Mouse (Mus musculus) lung, embryonic 15.5 days (tissue): ENCODE data around the gene Limch1. TPM values are rescaled to one million over a fixed set of nuclear protein-coding genes. Genes with fewer than 3 reads are reported as not detected.

Source experiments
- ATAC-seq: fragments of 200-750 bp; cut with Nextera tagmentation; 2 replicates; pipeline ENCODE4 v1.8.0; 2017; ENCODE audit warnings: moderate number of reproducible peaks, borderline replicate concordance; ENCODE audit not compliant: low FRiP score, low TSS enrichment; ENCODE audit errors: extremely low read depth
- H3K27ac ChIP-seq: fragments of 300-500 bp; sonication (generic); 2 replicates; pipeline ENCODE4 v1.5.1; 2015; ENCODE audit warnings: moderate library complexity, mild to moderate bottlenecking, inconsistent platforms
- H3K27me3 ChIP-seq: fragments of 300-500 bp; sonication (generic); 2 replicates; pipeline ENCODE4 v1.6.1; 2015; ENCODE audit warnings: inconsistent platforms
- H3K36me3 ChIP-seq: fragments of 300-500 bp; sonication (generic); 2 replicates; pipeline ENCODE4 v1.6.1; 2015; ENCODE audit warnings: inconsistent platforms
- H3K4me1 ChIP-seq: fragments of 300-500 bp; sonication (generic); 2 replicates; pipeline ENCODE4 v1.6.1; 2015; ENCODE audit warnings: inconsistent platforms
- H3K4me2 ChIP-seq: fragments of 300-500 bp; sonication (generic); 2 replicates; pipeline ENCODE4 v1.6.1; 2015; ENCODE audit warnings: inconsistent platforms, mild to moderate bottlenecking, moderate library complexity
- H3K4me3 ChIP-seq: fragments of 300-500 bp; sonication (generic); 2 replicates; pipeline ENCODE4 v1.5.1; 2015; ENCODE audit warnings: mild to moderate bottlenecking, inconsistent platforms
- H3K9ac ChIP-seq: fragments of 300-500 bp; sonication (generic); 2 replicates; pipeline ENCODE4 v1.6.1; 2015; ENCODE audit warnings: inconsistent platforms
- H3K9me3 ChIP-seq: fragments of 300-500 bp; sonication (generic); 2 replicates; pipeline ENCODE4 v1.6.1; 2016; ENCODE audit warnings: inconsistent platforms
- WGBS: fragments of 180-500 bp; shearing (Covaris S2); methylation state at CpG from one replicate; pipeline ENCODE4 v1.1.7; 2015; 5-methylcytosine and 5-hydroxymethylcytosine counted together
- polyA plus RNA-seq: library from polyadenylated mRNA; unstranded; fragments of >200 nt; fragmentation: Nextera tagmentation; extraction: Ambion mirVana; gene quantifications from 2 replicates; pipeline ENCODE4 v1.2.1, GENCODE M21; 2015

The Limch1 gene
- polyA plus RNA-seq, 1 experiment from 2014 or later, result 77.2 TPM

DNA sequence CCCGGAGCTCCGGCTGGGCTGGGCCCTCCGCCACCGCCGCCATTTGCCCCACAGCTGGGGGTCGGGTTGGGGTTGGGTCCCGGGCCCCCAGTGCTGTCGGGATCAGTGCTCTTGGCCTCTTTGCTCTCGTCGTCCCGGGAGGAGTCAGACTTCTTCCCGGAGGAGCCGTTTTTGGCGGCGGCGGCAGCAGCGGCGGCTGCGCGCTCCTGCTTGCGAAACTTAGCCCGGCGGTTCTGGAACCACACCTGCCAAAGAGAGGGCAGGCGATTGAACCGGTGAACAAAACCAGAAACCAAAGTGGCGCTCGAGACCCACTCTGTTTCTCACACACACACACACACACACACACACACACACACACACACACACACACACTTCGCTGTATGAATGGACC is 350.7 kb downstream of the Limch1 start:
- WGBS, result under 1% methylated on average over 28 of the region's 28 CpGs
- Histone ChIP-seq H3K4me1 (peaks cover 10% of the 10 kb centered on the region), H3K9me3 (no peaks in the 10 kb centered on the region), H3K9ac (no peak overlapping the region), H3K4me3 (peak overlapping the region; percentile 30), H3K36me3 (no peaks in the 10 kb centered on the region), H3K27ac (no peak overlapping the region), H3K27me3 (peaks cover 97% of the 10 kb centered on the region), H3K4me2 (peak overlapping the region; percentile 53)
- no peak for ATAC-seq

DNA sequence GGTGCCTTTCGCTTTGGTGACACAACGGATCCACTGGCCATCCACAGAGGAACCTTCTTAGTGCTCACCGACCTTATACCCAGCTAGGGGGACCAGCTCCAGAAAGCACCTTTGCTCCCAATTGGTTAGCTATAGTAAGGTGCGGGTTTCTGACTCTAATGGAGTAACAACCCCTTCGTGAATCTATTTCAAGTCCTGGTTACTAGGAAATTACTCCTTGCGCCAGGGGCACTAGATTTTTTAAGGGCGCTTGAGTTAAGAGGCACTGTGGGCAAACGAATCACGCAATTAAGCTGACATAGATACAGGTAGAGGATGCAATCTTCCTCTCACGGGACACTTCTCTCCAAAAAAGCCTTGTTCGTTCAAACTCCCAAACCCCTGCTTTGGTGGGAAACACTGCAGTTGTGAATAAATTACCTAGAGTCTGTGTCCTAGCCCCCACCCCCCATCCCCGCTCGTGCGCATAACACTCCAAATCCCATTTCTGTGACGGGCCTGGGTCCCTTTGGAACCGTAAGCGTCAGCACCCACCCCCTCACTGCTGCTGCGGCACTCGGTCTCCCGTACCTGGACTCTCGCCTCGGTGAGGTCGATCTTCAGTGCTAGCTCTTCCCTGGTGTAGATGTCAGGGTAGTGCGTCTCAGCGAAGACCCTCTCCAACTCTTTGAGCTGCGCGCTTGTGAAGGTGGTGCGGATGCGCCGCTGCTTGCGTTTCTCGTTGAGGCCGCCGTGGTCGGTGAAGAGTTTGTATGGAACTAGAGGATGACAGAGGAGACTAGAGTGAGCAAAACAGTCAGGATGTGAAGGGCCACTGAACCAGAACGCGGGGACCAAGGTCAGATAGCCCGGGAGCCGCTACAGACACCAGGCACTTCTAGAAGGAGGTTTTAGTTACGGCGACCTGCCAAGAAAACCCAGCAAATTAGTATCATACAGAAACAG is 351.8 kb downstream of the Limch1 start:
- H3K36me3 ChIP-seq, result no peaks in the 10 kb centered on the region
- H3K9ac ChIP-seq, result no peak overlapping the region
- no peak overlapping the region for H3K4me2 ChIP-seq
- ATAC-seq, result no peak
- peaks cover 97% of the 10 kb centered on the region for H3K27me3 ChIP-seq
- H3K9me3 ChIP-seq, result no peaks in the 10 kb centered on the region
- H3K27ac ChIP-seq, result no peak overlapping the region
- WGBS, result 2% methylated on average over 41 of the region's 41 CpGs
- H3K4me3 ChIP-seq, result no peak overlapping the region
- H3K4me1 ChIP-seq, result peaks cover 10% of the 10 kb centered on the region

DNA sequence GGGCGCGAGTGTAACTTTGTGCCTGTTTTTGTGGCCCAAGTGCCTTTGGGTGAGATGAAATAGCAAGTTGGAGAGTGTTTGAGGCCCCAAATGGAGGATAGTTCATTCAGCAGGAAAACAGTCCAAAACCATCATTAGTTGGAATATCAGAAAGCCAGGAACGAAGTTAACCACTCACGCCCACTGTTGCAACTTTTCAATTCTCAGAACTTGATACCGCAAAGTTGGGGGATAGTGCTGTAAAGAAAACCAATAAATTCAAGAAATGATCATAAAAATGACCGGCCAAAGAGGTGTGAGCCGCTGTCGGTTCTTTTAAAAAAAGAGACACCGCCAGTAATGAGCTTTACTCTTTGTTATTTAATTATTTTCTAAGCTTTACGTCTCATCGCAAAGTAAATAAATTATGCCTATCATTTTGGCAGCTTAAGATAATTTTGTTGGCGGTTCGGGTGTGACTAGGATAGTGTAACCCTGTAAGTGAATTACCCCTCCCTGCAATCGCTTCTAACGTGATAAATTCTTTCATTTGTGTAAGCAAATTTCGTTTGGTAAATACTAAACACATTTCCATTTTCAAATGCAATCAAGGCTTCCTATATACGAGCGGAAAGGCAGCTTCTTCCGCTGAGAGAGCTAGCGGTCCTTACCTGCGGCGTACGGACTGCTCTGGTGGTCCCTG is 352.6 kb downstream of the Limch1 start:
- Histone ChIP-seq H3K27me3 (peaks cover 97% of the 10 kb centered on the region), H3K9ac (no peak overlapping the region), H3K4me2 (no peak overlapping the region), H3K27ac (no peak overlapping the region), H3K4me1 (peaks cover 10% of the 10 kb centered on the region), H3K9me3 (no peaks in the 10 kb centered on the region), H3K36me3 (no peaks in the 10 kb centered on the region), H3K4me3 (no peak overlapping the region)
- ATAC-seq, result no peak
- WGBS, result 2% methylated on average over 23 of the region's 23 CpGs

DNA sequence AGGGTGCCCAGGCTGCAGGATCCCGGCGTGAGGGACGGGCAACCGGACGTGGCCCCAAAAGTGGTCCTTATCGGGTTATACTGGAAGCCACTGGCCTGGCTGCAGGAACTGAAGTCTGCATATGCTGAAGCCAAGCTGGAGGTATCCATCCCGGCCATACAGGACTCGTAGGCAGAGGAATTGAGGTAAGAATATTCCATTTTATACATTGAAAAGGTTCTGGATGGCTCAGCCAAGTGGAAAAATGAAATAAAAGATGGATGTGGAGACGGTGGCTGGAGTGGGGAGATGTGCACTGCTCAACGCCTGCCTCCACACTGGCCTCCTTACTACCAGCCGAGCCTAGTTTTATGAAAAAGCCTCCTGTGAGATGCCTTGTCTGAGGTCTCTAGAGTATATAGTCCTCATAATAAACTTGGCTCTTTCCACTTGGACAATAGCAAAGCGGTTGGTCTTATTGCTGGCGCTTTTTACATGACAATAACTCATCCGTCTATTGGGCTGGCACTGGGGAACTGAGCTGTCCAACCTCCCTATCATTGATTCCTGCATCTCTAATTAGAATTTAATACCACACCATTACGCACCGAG is 353.2 kb downstream of the Limch1 start, which contains the start of gene Phox2b:
TSS of gene Phox2b (minus strand) at position 569 of the 591 bp plus-strand sequence.
- Histone ChIP-seq H3K9me3 (no peaks in the 10 kb centered on the region), H3K4me1 (peaks cover 10% of the 10 kb centered on the region), H3K4me2 (no peak within 1 kb of the TSS), H3K27me3 (peaks cover 97% of the 10 kb centered on the region), H3K27ac (no peak within 1 kb of the TSS), H3K9ac (no peak within 1 kb of the TSS), H3K36me3 (no peaks in the 10 kb centered on the region), H3K4me3 (no peak within 1 kb of the TSS)
- WGBS, result 2% methylated on average over 16 of the region's 16 CpGs
- ATAC-seq, result no peak

DNA sequence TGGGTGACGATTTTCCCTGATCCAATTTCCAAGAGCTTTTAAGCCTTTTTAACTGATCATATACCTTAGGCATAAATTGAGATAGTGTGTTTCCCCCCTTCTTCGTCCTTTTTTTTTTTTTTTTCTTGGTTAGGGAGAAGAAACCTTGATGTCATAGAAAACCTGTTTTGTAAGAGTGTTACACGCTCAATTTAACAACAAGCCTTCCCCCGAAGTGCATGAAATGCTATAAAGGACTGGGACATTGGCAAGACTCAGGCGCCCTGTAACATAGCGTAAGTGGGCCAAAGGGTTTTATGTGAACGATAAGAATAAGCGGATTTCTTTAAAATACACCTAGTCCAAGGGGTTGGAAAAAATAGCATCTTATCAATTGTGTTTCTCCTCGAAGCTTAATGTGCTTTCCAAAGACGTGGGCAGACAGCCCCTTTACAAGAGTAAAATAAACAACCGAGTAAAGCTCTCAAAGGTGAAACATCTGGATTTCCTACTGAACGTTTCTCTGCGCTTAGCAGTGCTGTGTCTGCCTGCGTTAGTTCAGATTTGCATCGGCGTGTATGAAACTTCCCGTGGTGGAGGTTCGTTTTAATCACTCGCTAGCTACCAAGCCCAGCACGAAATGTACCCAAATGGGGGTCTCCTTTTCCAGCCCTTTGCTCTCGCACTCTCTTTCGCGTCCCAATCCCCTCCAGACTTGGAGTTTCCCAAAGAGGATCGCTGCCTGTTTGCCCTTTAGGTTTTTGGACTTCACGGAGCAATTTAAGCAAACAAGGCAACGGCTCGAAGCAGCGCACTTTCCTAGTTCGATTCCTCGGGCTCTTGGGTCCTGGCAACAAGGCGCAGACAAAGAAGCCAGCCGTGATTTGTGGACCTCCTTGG is 354.0 kb downstream of the Limch1 start:
- WGBS, result 2% methylated on average over 32 of the region's 32 CpGs
- no peak overlapping the region for H3K27ac ChIP-seq
- no peaks in the 10 kb centered on the region for H3K9me3 ChIP-seq
- peaks cover 99% of the 10 kb centered on the region for H3K27me3 ChIP-seq
- peaks cover 10% of the 10 kb centered on the region for H3K4me1 ChIP-seq
- no peak overlapping the region for H3K4me3 ChIP-seq
- ATAC-seq, result no peak
- no peak overlapping the region for H3K9ac ChIP-seq
- H3K36me3 ChIP-seq, result no peaks in the 10 kb centered on the region
- H3K4me2 ChIP-seq, result no peak overlapping the region

DNA sequence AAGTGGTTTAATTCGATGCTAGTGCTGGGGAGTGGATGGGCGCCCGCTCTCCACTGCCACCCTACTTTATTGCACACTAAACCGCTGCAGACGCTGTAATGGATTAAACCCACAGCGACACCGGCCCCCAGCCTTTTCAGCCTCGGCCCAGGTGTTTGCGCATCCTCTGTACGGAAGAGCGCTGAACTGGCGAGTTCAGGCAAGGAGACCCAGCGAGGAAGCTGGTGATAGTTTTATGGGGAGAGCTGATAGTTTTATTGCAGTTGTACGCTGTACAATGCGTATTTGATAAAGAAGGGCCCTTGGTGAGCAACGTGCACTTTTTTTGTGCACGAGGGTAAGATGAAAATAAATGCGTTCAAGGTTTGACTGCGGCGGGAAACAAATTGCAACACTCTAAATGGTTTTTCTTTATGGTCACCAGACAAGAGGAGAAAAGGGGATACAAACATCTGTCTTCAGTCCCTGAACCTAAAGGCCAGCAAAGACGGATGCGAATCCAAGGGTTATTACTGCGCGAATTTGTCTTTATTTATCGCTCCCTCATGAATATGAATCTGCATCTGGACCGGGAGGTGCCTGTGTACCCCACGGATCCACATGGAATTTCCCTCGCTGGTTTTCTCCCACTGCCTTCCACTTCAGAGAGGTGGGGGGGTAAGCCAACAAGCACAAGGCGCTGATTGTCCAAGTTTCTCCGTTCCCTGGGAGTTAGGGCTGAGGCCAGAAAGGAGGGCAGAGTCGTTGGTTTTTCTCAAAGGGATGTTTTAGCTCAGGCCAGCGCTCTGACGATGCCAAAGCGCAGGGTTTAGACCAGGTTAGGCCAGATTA is 355.2 kb downstream of the Limch1 start:
- H3K9ac ChIP-seq, result no peak overlapping the region
- no peak for ATAC-seq
- H3K4me1 ChIP-seq, result peaks cover 7% of the 10 kb centered on the region
- no peak overlapping the region for H3K27ac ChIP-seq
- peaks cover 99% of the 10 kb centered on the region for H3K27me3 ChIP-seq
- WGBS, result 3% methylated on average over 34 of the region's 34 CpGs
- no peak overlapping the region for H3K4me3 ChIP-seq
- H3K9me3 ChIP-seq, result no peaks in the 10 kb centered on the region
- no peaks in the 10 kb centered on the region for H3K36me3 ChIP-seq
- H3K4me2 ChIP-seq, result no peak overlapping the region

DNA sequence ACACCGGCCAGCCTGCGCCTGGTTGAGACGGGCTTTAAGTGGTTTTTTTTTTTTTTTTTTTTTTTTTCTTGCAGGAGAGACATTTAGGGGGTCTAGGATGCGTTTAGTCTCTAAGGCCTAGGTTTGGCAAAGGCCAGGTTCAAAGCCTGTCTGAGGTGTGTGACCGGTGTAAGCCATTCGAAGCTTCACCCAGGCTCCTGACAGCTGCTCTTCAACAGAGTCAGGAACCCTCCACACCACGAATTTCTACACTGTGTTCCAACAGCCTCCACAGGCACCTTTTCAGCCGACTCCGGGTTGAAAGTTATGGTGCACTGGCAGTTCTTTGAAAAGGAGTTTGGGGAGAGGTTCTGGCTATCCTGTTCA is 355.8 kb downstream of the Limch1 start:
- Histone ChIP-seq H3K27me3 (peaks cover 99% of the 10 kb centered on the region), H3K4me3 (no peak overlapping the region), H3K36me3 (no peaks in the 10 kb centered on the region), H3K9me3 (no peaks in the 10 kb centered on the region), H3K27ac (no peak overlapping the region), H3K9ac (no peak overlapping the region), H3K4me1 (peaks cover 1% of the 10 kb centered on the region), H3K4me2 (no peak overlapping the region)
- 3% methylated on average over 9 of the region's 9 CpGs for WGBS
- no peak for ATAC-seq

DNA sequence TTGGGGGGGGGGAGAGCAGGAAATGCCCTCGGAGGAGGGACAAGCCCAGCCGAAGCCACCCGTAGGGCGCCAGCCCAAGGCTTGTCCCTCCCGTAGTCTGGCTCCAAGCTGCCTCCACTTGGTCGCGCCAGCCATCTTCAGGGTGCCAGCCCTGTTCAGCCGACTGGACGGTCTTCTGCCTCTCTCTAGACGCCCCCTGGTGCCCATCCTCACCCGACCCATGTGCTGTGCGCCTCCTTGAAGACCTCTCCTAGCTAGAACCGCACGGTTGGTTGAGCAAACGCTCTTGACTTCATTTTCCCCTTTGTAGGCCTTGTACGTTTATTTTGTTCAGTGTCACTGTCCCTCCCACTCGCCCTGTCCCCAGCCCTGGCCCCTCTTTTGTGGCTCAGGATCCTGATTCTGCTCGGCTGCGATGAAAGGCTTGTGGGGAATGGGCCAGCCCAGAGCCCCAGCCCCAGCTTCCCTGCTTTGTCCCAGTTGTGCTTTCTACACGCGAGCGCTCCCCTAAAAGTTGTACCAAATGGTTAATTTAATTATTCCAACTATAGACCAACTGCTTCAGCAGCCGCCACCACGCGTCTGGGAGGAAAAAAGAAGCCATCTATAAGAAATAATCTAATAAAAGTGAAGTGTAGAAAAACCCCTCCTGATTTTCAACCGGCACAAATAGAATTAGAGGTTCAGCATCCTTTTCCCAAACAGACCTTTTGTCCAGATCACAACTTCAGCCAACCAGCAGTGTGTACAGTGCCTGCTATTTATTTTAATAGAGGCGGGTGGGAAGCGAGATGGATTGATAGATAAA is 356.4 kb downstream of the Limch1 start:
- Histone ChIP-seq H3K9ac (no peak overlapping the region), H3K36me3 (no peaks in the 10 kb centered on the region), H3K27me3 (peaks cover 99% of the 10 kb centered on the region), H3K4me2 (no peak overlapping the region), H3K27ac (no peak overlapping the region), H3K9me3 (no peaks in the 10 kb centered on the region), H3K4me1 (no peaks in the 10 kb centered on the region), H3K4me3 (no peak overlapping the region)
- WGBS, result 2% methylated on average over 28 of the region's 28 CpGs
- no peak; the same call in 1 of the 2 replicates for ATAC-seq

DNA sequence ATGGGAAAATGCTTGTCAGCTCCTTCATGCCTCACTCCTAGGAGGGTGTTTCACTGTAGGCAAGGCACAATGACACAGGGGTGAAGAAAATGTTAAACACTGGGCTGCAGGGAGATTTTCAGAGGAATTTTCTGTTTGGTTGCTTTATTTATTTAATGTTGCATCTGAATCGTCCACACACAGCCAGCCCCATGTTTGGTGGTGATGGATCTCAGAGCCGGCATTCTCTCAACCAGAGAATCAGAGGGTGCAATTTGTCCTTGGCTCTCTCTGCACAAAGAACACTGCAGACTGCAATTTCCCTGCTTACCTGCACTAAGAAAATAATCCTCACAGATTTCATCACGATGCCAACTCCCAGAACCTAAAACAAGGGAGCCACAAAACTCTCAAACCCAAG is 357.4 kb downstream of the Limch1 start:
- H3K4me2 ChIP-seq, result no peak overlapping the region
- no peaks in the 10 kb centered on the region for H3K4me1 ChIP-seq
- no peak overlapping the region for H3K9ac ChIP-seq
- peaks cover 94% of the 10 kb centered on the region for H3K27me3 ChIP-seq
- H3K4me3 ChIP-seq, result no peak overlapping the region
- WGBS, result 10% methylated on average over 3 of the region's 3 CpGs
- ATAC-seq, result no peak
- no peak overlapping the region for H3K27ac ChIP-seq
- H3K9me3 ChIP-seq, result no peaks in the 10 kb centered on the region
- H3K36me3 ChIP-seq, result no peaks in the 10 kb centered on the region

DNA sequence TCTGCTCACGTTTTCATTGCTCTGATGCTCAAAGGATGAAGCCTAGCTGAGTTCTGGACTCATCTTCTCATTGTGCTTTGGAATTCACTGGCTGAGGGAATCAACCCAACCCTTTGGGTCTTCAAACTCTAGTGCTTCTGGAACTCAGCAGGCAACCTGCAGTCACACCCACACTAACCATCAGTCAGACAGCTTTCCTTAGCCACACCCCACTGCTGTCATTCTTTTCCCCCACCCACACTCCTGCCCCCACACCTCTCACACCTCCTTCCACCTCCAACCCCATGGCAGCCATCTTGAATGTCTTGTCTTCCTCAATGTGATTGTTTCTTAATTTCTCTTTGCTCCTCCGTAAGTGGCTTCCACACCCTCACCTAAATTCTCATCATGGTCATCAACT is 360.6 kb downstream of the Limch1 start:
- WGBS, result 80% methylated on average over 2 of the region's 2 CpGs

More for the DNA sequence above, 360.6 kb downstream of the Limch1 start:
- Histone ChIP-seq H3K4me2 (no peak overlapping the region), H3K27me3 (peaks cover 70% of the 10 kb centered on the region), H3K36me3 (no peaks in the 10 kb centered on the region), H3K9me3 (no peaks in the 10 kb centered on the region), H3K9ac (no peak overlapping the region), H3K4me3 (no peak overlapping the region), H3K4me1 (no peaks in the 10 kb centered on the region), H3K27ac (no peak overlapping the region)
- no peak for ATAC-seq
